Mouse (Mus musculus): ENCODE results near the gene Tmigd3.

DNA sequence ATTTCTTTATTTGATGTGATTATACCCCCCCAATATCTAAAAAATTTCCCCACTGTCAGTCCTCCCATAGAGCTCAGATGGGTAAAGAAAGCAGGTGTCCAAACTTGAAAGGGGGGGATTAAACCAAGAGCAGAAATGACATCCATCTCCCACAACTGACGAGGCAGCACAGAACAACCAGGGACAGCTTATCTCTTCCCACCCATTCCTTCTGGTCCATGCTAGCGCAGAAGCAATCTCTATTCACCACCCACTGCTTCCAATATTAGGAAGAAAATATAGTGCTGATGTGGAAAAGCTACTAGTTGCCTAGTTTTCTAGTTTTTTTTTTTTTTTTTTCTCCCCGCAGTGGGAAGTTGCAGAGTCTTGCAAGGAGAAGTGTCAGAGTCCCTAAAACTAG is 34.8 kb upstream of the Tmigd3 start:
- TF ChIP-seq TBP (IDR thresholded peaks at IDR 0.05; ENCODE audit: low read depth, low read length) = no peak
- TF ChIP-seq MYB (IDR thresholded peaks at IDR 0.05; ENCODE audit: low read depth, low read length) = no peak
- no peak for TF ChIP-seq CTCF (IDR thresholded peaks at IDR 0.05 in 2 of 3, conservative IDR thresholded peaks at IDR 0.05 in 1 of 3; ENCODE audit: control insufficient read depth in 1 of 3, insufficient read depth in 1 of 3, low read depth in 2 of 3, low read length in 3 of 3, poor library complexity in 1 of 3, severe bottlenecking in 1 of 3)
- no peak for TF ChIP-seq ZC3H11A (IDR thresholded peaks at IDR 0.05; ENCODE audit: low read depth, low read length)
- no peak for TF ChIP-seq EP300 (IDR thresholded peaks at IDR 0.05; ENCODE audit: low read depth in 1 of 2, low read length in 2 of 2)
- no peak for TF ChIP-seq KAT2A (conservative IDR thresholded peaks at IDR 0.05; ENCODE audit: low read depth, low read length)
- TF ChIP-seq POLR2A (IDR thresholded peaks at IDR 0.05; ENCODE audit: control insufficient read depth in 1 of 2, insufficient read depth in 1 of 2, low read depth in 1 of 2, low read length in 2 of 2, poor library complexity in 1 of 2) = no peak
- TF ChIP-seq NRF1 (IDR thresholded peaks at IDR 0.05; ENCODE audit: insufficient read depth, low read depth, low read length, poor library complexity, severe bottlenecking) = no peak
- no peak for TF ChIP-seq GATA1 (IDR thresholded peaks at IDR 0.05; ENCODE audit: low read depth, low read length)
- TF ChIP-seq POLR2AphosphoS5 (IDR thresholded peaks at IDR 0.05; ENCODE audit: borderline replicate concordance, low read depth, low read length) = no peak
